Mouse (Mus musculus): ENCODE results near the gene Rbks. TPM values are rescaled to one million over a fixed set of nuclear protein-coding genes. Genes with fewer than 3 reads are reported as not detected.

Rbks gene
- polyA plus RNA-seq, 1 experiment from 2014 or later: 2.1 TPM

GRCm38 (mm10) chr5:31669984-31670383 is 27.4 kb downstream of the Rbks start:
- Histone ChIP-seq H3K4me2 (no peak overlapping the region), H3K36me3 (ENCODE audit: poor library complexity, severe bottlenecking) (no peaks in the 10 kb centered on the region), H3K4me1 (no peaks in the 10 kb centered on the region), H3K9me3 (replicated peaks) (no peaks in the 10 kb centered on the region), H3K27ac (no peak overlapping the region), H3K4me3 (no peak overlapping the region), H3K27me3 (no peaks in the 10 kb centered on the region), H3K9ac (no peak overlapping the region)
- no peak for ATAC-seq
- 71% methylated on average over 5 of the region's 5 CpGs for WGBS

DNA sequence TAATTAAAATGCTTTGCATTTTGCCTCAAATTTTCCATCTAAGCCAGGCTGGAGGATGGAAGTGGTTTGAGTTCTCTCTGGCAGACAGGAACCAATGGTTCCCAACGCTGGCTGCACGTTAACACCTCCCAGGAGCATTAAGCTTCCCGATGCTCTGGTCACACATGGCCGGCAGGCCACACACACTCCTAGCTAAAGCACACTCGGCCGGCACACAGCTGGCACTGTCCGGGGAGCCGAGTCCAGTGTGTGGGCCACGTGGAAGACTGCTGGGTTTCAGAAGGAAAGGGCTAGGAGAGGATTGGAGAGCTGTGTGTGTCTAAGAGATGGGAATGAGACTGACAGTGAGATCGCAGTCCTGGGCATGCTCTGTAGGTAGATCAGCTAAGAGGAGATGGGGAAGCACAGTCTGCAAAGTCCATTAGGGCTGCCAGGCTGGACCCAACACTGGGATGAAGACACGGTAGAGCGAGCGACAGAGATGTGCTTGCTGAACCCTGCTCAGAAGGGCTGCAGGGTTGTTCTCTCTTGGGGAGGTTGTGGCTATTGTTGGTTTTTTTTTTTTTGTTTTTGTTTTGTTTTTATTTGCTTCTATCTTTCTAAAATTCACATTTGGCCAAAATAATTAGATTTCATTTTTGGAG is 29.0 kb downstream of the Rbks start:
- no peaks in the 10 kb centered on the region for H3K27me3 ChIP-seq
- no peak overlapping the region for H3K4me2 ChIP-seq
- no peak overlapping the region for H3K9ac ChIP-seq
- ATAC-seq: no peak
- no peaks in the 10 kb centered on the region for H3K9me3 ChIP-seq (replicated peaks)
- H3K36me3 ChIP-seq (ENCODE audit: poor library complexity, severe bottlenecking): no peaks in the 10 kb centered on the region
- 81% methylated on average over 13 of the region's 13 CpGs for WGBS
- no peak overlapping the region for H3K4me3 ChIP-seq
- no peaks in the 10 kb centered on the region for H3K4me1 ChIP-seq
- H3K27ac ChIP-seq: no peak overlapping the region

DNA sequence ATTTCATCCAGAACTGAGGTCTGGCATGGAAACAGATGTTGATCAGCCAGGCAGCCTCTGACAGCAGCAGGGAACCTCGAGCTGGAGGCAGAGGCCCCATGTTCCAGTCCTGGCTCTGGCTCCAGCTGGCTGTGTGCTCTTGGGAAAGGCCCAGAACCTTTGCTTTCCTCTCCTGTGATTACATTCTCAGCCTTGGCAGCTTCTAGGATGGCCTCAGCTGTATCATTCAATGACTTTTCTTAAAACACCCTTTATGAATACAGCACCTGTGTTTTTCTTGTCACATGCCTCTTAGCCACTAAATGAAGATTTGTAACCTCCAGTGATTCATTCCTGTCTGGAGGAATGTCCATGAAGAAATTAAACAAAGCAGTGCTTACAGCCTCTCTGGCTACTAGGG is 31.3 kb downstream of the Rbks start:
- no peaks in the 10 kb centered on the region for H3K36me3 ChIP-seq (ENCODE audit: poor library complexity, severe bottlenecking)
- H3K4me1 ChIP-seq: no peaks in the 10 kb centered on the region
- no peak overlapping the region for H3K4me3 ChIP-seq
- ATAC-seq: no peak
- WGBS: 47% methylated on average over 1 of the region's 1 CpGs
- H3K27ac ChIP-seq: no peak overlapping the region
- H3K4me2 ChIP-seq: no peak overlapping the region
- H3K27me3 ChIP-seq: no peaks in the 10 kb centered on the region
- no peak overlapping the region for H3K9ac ChIP-seq
- H3K9me3 ChIP-seq (replicated peaks): no peaks in the 10 kb centered on the region

DNA sequence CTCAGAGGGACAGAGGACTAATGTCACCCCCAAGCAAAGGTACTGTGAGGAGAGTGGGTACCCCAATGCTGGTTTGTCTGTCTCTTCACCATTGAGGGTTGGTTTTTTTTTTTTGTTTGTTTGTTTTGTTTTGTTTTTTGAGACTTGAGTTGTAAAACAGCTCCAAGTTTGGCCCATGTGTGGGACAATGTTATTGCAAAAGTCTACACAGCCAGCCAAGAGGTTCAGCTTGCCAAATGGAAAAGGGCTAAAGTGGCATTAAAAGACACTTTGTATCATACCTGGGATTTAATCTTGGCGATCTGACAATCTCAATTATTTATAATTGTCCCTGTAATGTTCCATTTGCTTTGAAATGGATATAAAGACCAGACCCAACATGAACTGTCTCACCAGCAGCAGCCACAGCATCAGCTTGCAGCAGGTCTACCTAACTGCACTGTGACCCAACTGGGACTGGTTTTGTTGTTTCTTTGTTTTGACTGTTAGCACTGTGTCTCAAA is 41.7 kb downstream of the Rbks start:
- Histone ChIP-seq H3K36me3 (ENCODE audit: poor library complexity, severe bottlenecking) (no peaks in the 10 kb centered on the region), H3K9me3 (replicated peaks) (no peaks in the 10 kb centered on the region), H3K9ac (no peak overlapping the region), H3K27ac (no peak overlapping the region), H3K27me3 (no peaks in the 10 kb centered on the region), H3K4me2 (no peak overlapping the region), H3K4me3 (no peak overlapping the region), H3K4me1 (no peaks in the 10 kb centered on the region)
- 84% methylated on average over 1 of the region's 1 CpGs for WGBS
- no peak for ATAC-seq

- H3K27me3 ChIP-seq: no peaks in the 10 kb centered on the region
- H3K9ac ChIP-seq: no peak overlapping the region
- no peak for ATAC-seq
- no peaks in the 10 kb centered on the region for H3K36me3 ChIP-seq (ENCODE audit: poor library complexity, severe bottlenecking)
- H3K9me3 ChIP-seq (replicated peaks): no peaks in the 10 kb centered on the region
- H3K4me2 ChIP-seq: no peak overlapping the region
- no peaks in the 10 kb centered on the region for H3K4me1 ChIP-seq
- H3K4me3 ChIP-seq: no peak overlapping the region
- no peak overlapping the region for H3K27ac ChIP-seq
- WGBS: 93% methylated on average over 2 of the region's 2 CpGs
Measured at GRCm38 (mm10) chr5:31650518-31651288, 46.7 kb downstream of the Rbks start.

DNA sequence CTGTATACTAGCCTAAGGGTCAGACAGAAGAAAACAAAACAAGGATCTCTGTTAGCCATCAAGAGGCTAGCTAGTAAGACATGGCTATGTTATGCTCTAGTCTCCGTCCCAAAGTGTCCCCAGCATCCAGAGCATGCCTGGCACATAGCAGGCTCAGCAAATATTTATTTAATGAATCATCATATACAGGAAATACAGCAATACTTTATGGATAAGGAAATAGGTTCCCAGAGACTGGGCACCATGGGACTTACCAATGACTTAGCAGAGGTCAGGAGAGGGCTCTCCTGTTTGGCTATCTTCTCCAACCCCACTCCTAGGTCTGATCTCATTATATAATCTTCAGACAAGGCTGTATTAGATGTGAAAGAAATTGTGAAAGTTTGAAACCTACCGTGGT is 50.1 kb downstream of the Rbks start:
- no peaks in the 10 kb centered on the region for H3K36me3 ChIP-seq (ENCODE audit: poor library complexity, severe bottlenecking)
- no peak overlapping the region for H3K9ac ChIP-seq
- ATAC-seq: no peak
- no peaks in the 10 kb centered on the region for H3K9me3 ChIP-seq (replicated peaks)
- no peaks in the 10 kb centered on the region for H3K27me3 ChIP-seq
- H3K4me3 ChIP-seq: no peak overlapping the region
- H3K27ac ChIP-seq: no peak overlapping the region
- H3K4me2 ChIP-seq: no peak overlapping the region
- H3K4me1 ChIP-seq: no peaks in the 10 kb centered on the region
- 94% methylated on average over 2 of the region's 2 CpGs for WGBS

- H3K27ac ChIP-seq: no peak overlapping the region
- H3K27me3 ChIP-seq: no peaks in the 10 kb centered on the region
- no peaks in the 10 kb centered on the region for H3K4me1 ChIP-seq
- 91% methylated on average over 6 of the region's 6 CpGs for WGBS
- H3K4me3 ChIP-seq: no peak overlapping the region
- H3K36me3 ChIP-seq (ENCODE audit: poor library complexity, severe bottlenecking): peaks cover 3% of the 10 kb centered on the region; the same call in 1 of the 2 replicates
- H3K4me2 ChIP-seq: no peak overlapping the region
- H3K9me3 ChIP-seq (replicated peaks): no peaks in the 10 kb centered on the region
- no peak overlapping the region for H3K9ac ChIP-seq
- no peak for ATAC-seq
Measured at GRCm38 (mm10) chr5:31646574-31646973, 50.9 kb downstream of the Rbks start.

DNA sequence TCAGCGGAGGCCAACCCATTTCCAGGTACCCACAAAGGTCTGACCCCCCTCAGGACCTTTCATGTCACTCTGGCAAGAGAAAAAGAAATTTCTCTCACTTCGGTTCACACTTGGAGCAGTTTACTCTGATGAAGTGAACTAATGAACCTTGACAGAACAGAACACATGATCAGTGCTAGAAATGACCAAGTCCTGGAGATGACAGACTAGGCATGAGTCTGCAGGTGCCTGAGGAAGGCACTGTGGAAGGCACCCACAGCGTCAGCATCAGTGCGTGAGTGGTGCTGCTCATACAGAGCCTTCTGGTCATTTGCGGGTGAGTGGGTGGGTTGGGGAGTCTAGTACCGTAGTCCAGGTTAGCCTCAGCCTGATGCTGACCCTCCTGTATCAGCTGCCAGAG is 51.6 kb downstream of the Rbks start:
- Histone ChIP-seq H3K27me3 (no peaks in the 10 kb centered on the region), H3K4me1 (no peaks in the 10 kb centered on the region), H3K4me2 (no peak overlapping the region), H3K27ac (no peak overlapping the region), H3K9me3 (replicated peaks) (no peaks in the 10 kb centered on the region), H3K9ac (no peak overlapping the region), H3K36me3 (ENCODE audit: poor library complexity, severe bottlenecking) (peaks cover 6% of the 10 kb centered on the region; the same call in 1 of the 2 replicates), H3K4me3 (no peak overlapping the region)
- ATAC-seq: no peak
- WGBS: 85% methylated on average over 6 of the region's 6 CpGs

DNA sequence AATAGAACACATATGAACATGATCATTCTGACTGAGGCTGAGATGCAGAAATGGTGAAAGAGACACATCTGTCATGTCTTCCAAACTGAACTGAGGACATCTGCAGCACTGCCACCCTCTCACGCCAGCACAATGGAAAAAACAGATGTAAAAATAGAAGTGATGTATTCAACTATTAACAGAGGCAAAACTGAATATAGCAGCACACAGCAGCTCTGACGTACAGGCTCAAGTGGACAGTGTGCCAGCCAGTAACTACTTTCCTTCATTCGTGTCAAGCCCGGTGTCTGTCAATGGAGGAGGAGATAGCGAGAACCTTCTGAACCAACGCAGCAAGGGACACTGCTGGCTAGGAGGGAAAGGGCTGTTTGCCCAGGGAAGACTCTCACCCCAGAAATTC is 52.6 kb downstream of the Rbks start:
- ATAC-seq: no peak
- no peak overlapping the region for H3K4me2 ChIP-seq
- 88% methylated on average over 6 of the region's 6 CpGs for WGBS
- H3K9me3 ChIP-seq (replicated peaks): no peaks in the 10 kb centered on the region
- H3K27me3 ChIP-seq: no peaks in the 10 kb centered on the region
- H3K27ac ChIP-seq: no peak overlapping the region
- no peak overlapping the region; the same call in 1 of the 2 replicates for H3K9ac ChIP-seq
- H3K36me3 ChIP-seq (ENCODE audit: poor library complexity, severe bottlenecking): peaks cover 6% of the 10 kb centered on the region; the same call in 1 of the 2 replicates
- no peaks in the 10 kb centered on the region for H3K4me1 ChIP-seq
- H3K4me3 ChIP-seq: no peak overlapping the region

- Histone ChIP-seq H3K4me2 (no peak overlapping the region), H3K4me1 (no peaks in the 10 kb centered on the region), H3K36me3 (ENCODE audit: poor library complexity, severe bottlenecking) (peaks cover 6% of the 10 kb centered on the region; the same call in 1 of the 2 replicates), H3K9me3 (replicated peaks) (no peaks in the 10 kb centered on the region), H3K4me3 (no peak overlapping the region), H3K9ac (no peak overlapping the region), H3K27me3 (no peaks in the 10 kb centered on the region), H3K27ac (no peak overlapping the region)
- ATAC-seq: no peak
- 84% methylated on average over 4 of the region's 4 CpGs for WGBS
Measured at GRCm38 (mm10) chr5:31644272-31644671, 53.2 kb downstream of the Rbks start.

GRCm38 (mm10) chr5:31642300-31642699 is 55.1 kb downstream of the Rbks start:
- Histone ChIP-seq H3K4me2 (no peak overlapping the region), H3K4me3 (no peak overlapping the region), H3K27me3 (no peaks in the 10 kb centered on the region), H3K9me3 (replicated peaks) (no peaks in the 10 kb centered on the region), H3K4me1 (no peaks in the 10 kb centered on the region), H3K9ac (no peak overlapping the region), H3K27ac (no peak overlapping the region), H3K36me3 (ENCODE audit: poor library complexity, severe bottlenecking) (peaks cover 6% of the 10 kb centered on the region; the same call in 1 of the 2 replicates)
- WGBS: 95% methylated on average over 3 of the region's 3 CpGs
- no peak for ATAC-seq

DNA sequence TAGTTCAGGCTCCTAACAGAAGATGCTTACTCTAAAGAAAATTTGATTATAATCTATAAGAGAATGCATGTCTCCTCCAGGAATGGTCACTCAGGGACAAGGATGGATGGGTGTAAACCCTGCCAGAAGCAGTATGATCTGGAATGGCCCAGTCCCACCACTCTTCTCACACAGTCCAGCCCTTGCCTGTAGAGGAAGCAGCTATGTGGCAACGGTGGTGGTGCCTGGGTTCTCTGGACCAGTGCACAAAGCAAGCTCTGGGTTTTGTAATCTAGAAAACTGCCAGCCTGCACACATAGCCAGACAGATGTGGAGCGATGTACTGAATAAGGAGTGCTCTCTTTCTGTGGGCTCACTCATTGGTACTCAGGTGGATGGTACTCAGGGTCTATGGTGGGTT is 56.9 kb downstream of the Rbks start:
- Histone ChIP-seq H3K36me3 (ENCODE audit: poor library complexity, severe bottlenecking) (peaks cover 6% of the 10 kb centered on the region; the same call in 1 of the 2 replicates), H3K4me1 (peaks cover 9% of the 10 kb centered on the region), H3K27ac (no peak overlapping the region), H3K9ac (no peak overlapping the region), H3K27me3 (no peaks in the 10 kb centered on the region), H3K9me3 (replicated peaks) (no peaks in the 10 kb centered on the region), H3K4me2 (no peak overlapping the region), H3K4me3 (no peak overlapping the region)
- 95% methylated on average over 2 of the region's 2 CpGs for WGBS
- ATAC-seq: no peak
